Mouse (Mus musculus): Measurements from ENCODE around the gene Pak7. TPM values are rescaled to one million over a fixed set of nuclear protein-coding genes. Genes with fewer than 3 reads are reported as not detected.

The Pak7 gene
- polyA plus RNA-seq (2012; rRNA removed): not detected in 2 replicates

- DNase-seq: no peak
- Histone ChIP-seq H3K4me3 (ENCODE audit: control insufficient read depth, insufficient read depth, low read length) (no peak within 1 kb of the TSS), H3K36me3 (ENCODE audit: control insufficient read depth, insufficient read depth, low read length) (no peaks in the 10 kb centered on the region), H3K27ac (ENCODE audit: control insufficient read depth, insufficient read depth, low read length) (no peak within 1 kb of the TSS), H3K4me1 (replicated peaks; ENCODE audit: control insufficient read depth, insufficient read depth, low read length) (no peaks in the 10 kb centered on the region), H3K27me3 (ENCODE audit: control insufficient read depth, insufficient read depth, low read length) (no peaks in the 10 kb centered on the region)
- WGBS: 10% methylated on average over 39 of the region's 39 CpGs
- TF ChIP-seq CTCF (IDR thresholded peaks at IDR 0.05; ENCODE audit: borderline replicate concordance, control insufficient read depth, extremely low read depth, insufficient read depth, low read length, poor library complexity): no peak
- no peak for TF ChIP-seq POLR2A (IDR thresholded peaks at IDR 0.05; ENCODE audit: control insufficient read depth, extremely low read depth, insufficient read depth, low read length, poor library complexity)
These were observed at the start of gene Pak7 for GRCm38 (mm10) chr2:136387181-136388131. Gene Pak7, minus strand, starts transcription at chr2:136387967.

GRCm38 (mm10) chr2:136425561-136425960 lies 37.8 kb upstream of the Pak7 start:
- DNase-seq: no peak
- Histone ChIP-seq H3K4me1 (replicated peaks; ENCODE audit: control insufficient read depth, insufficient read depth, low read length) (no peaks in the 10 kb centered on the region), H3K4me3 (ENCODE audit: control insufficient read depth, insufficient read depth, low read length) (no peak overlapping the region), H3K27ac (ENCODE audit: control insufficient read depth, insufficient read depth, low read length) (no peak overlapping the region), H3K27me3 (ENCODE audit: control insufficient read depth, insufficient read depth, low read length) (no peaks in the 10 kb centered on the region), H3K36me3 (ENCODE audit: control insufficient read depth, insufficient read depth, low read length) (no peaks in the 10 kb centered on the region)
- WGBS: 80% methylated on average over 6 of the region's 6 CpGs
- TF ChIP-seq CTCF (IDR thresholded peaks at IDR 0.05; ENCODE audit: borderline replicate concordance, control insufficient read depth, extremely low read depth, insufficient read depth, low read length, poor library complexity): no peak
- no peak for TF ChIP-seq POLR2A (IDR thresholded peaks at IDR 0.05; ENCODE audit: control insufficient read depth, extremely low read depth, insufficient read depth, low read length, poor library complexity)

GRCm38 (mm10) chr2:136419543-136419942 lies 31.8 kb upstream of the Pak7 start:
- TF ChIP-seq CTCF (IDR thresholded peaks at IDR 0.05; ENCODE audit: borderline replicate concordance, control insufficient read depth, extremely low read depth, insufficient read depth, low read length, poor library complexity) (no peak), POLR2A (IDR thresholded peaks at IDR 0.05; ENCODE audit: control insufficient read depth, extremely low read depth, insufficient read depth, low read length, poor library complexity) (no peak)
- 77% methylated on average over 1 of the region's 1 CpGs for WGBS
- no peak for DNase-seq
- no peaks in the 10 kb centered on the region for H3K36me3 ChIP-seq (ENCODE audit: control insufficient read depth, insufficient read depth, low read length)
- H3K27ac ChIP-seq (ENCODE audit: control insufficient read depth, insufficient read depth, low read length): no peak overlapping the region
- no peaks in the 10 kb centered on the region for H3K27me3 ChIP-seq (ENCODE audit: control insufficient read depth, insufficient read depth, low read length)
- no peak overlapping the region for H3K4me3 ChIP-seq (ENCODE audit: control insufficient read depth, insufficient read depth, low read length)
- no peaks in the 10 kb centered on the region for H3K4me1 ChIP-seq (replicated peaks; ENCODE audit: control insufficient read depth, insufficient read depth, low read length)

- H3K27ac ChIP-seq (ENCODE audit: control insufficient read depth, insufficient read depth, low read length): no peak overlapping the region
- H3K4me3 ChIP-seq (ENCODE audit: control insufficient read depth, insufficient read depth, low read length): no peak overlapping the region
- H3K36me3 ChIP-seq (ENCODE audit: control insufficient read depth, insufficient read depth, low read length): no peaks in the 10 kb centered on the region
- no peaks in the 10 kb centered on the region for H3K27me3 ChIP-seq (ENCODE audit: control insufficient read depth, insufficient read depth, low read length)
- no peak for TF ChIP-seq CTCF (IDR thresholded peaks at IDR 0.05; ENCODE audit: borderline replicate concordance, control insufficient read depth, extremely low read depth, insufficient read depth, low read length, poor library complexity)
- TF ChIP-seq POLR2A (IDR thresholded peaks at IDR 0.05; ENCODE audit: control insufficient read depth, extremely low read depth, insufficient read depth, low read length, poor library complexity): no peak
- H3K4me1 ChIP-seq (replicated peaks; ENCODE audit: control insufficient read depth, insufficient read depth, low read length): no peaks in the 10 kb centered on the region
- DNase-seq: no peak
These were observed 28.6 kb upstream of the Pak7 start for GRCm38 (mm10) chr2:136416381-136416780.

GRCm38 (mm10) chr2:136402587-136402986 lies 14.8 kb upstream of the Pak7 start:
- Histone ChIP-seq H3K27me3 (ENCODE audit: control insufficient read depth, insufficient read depth, low read length) (no peaks in the 10 kb centered on the region), H3K4me1 (replicated peaks; ENCODE audit: control insufficient read depth, insufficient read depth, low read length) (no peaks in the 10 kb centered on the region), H3K4me3 (ENCODE audit: control insufficient read depth, insufficient read depth, low read length) (no peak overlapping the region), H3K27ac (ENCODE audit: control insufficient read depth, insufficient read depth, low read length) (no peak overlapping the region), H3K36me3 (ENCODE audit: control insufficient read depth, insufficient read depth, low read length) (no peaks in the 10 kb centered on the region)
- DNase-seq: no peak
- WGBS: 86% methylated on average over 4 of the region's 4 CpGs
- TF ChIP-seq CTCF (IDR thresholded peaks at IDR 0.05; ENCODE audit: borderline replicate concordance, control insufficient read depth, extremely low read depth, insufficient read depth, low read length, poor library complexity): no peak
- no peak for TF ChIP-seq POLR2A (IDR thresholded peaks at IDR 0.05; ENCODE audit: control insufficient read depth, extremely low read depth, insufficient read depth, low read length, poor library complexity)

- Histone ChIP-seq H3K4me1 (replicated peaks; ENCODE audit: control insufficient read depth, insufficient read depth, low read length) (no peaks in the 10 kb centered on the region), H3K27ac (ENCODE audit: control insufficient read depth, insufficient read depth, low read length) (no peak overlapping the region), H3K36me3 (ENCODE audit: control insufficient read depth, insufficient read depth, low read length) (no peaks in the 10 kb centered on the region), H3K4me3 (ENCODE audit: control insufficient read depth, insufficient read depth, low read length) (no peak overlapping the region), H3K27me3 (ENCODE audit: control insufficient read depth, insufficient read depth, low read length) (no peaks in the 10 kb centered on the region)
- 72% methylated on average over 3 of the region's 3 CpGs for WGBS
- DNase-seq: no peak
- TF ChIP-seq CTCF (IDR thresholded peaks at IDR 0.05; ENCODE audit: borderline replicate concordance, control insufficient read depth, extremely low read depth, insufficient read depth, low read length, poor library complexity) (no peak), POLR2A (IDR thresholded peaks at IDR 0.05; ENCODE audit: control insufficient read depth, extremely low read depth, insufficient read depth, low read length, poor library complexity) (no peak)
These were observed 12.4 kb downstream of the Pak7 start for GRCm38 (mm10) chr2:136375318-136375717.

Measured in thymus, adult 2 months (tissue).